Mouse (Mus musculus) bone marrow macrophage, adult 2 months (primary cell): ENCODE results near the gene AW011738. TPM values are rescaled to one million over a fixed set of nuclear protein-coding genes. Genes with fewer than 3 reads are reported as not detected.
A peak's percentile ranks its signal among the peaks of the same experiment; 100 is the strongest.

Experiments
- H3K27ac ChIP-seq: 2 replicates; pipeline ENCODE4 v1.5.1; 2012; ENCODE audit warnings: low read depth, low read length; ENCODE audit not compliant: insufficient read depth
- H3K4me1 ChIP-seq: 2 replicates; pipeline ENCODE4 v1.6.1; 2012; ENCODE audit warnings: low read length; ENCODE audit not compliant: control insufficient read depth, insufficient read depth
- H3K4me3 ChIP-seq: 2 replicates; pipeline ENCODE4 v1.5.1; 2012; ENCODE audit warnings: mild to moderate bottlenecking, low read length, moderate library complexity; ENCODE audit not compliant: insufficient read depth
- CTCF ChIP-seq: IDR thresholded peaks from 2 replicates; pipeline ENCODE4 v1.5.1; 2012; ENCODE audit warnings: low read depth, mild to moderate bottlenecking, low read length, moderate library complexity
- POLR2A ChIP-seq: IDR thresholded peaks from 2 replicates; pipeline ENCODE4 v1.6.1; 2012; ENCODE audit warnings: mild to moderate bottlenecking, low read depth, low read length, borderline replicate concordance
- polyA plus RNA-seq: library from polyadenylated mRNA; stranded (reverse); fragments of >200 nt; gene quantifications from 2 replicates; pipeline ENCODE4 v1.2.4, GENCODE M21; 2012; ENCODE audit not compliant: missing spikeins, insufficient read depth, insufficient read length

The AW011738 gene
- polyA plus RNA-seq, 1 experiment: 1.2 TPM

DNA sequence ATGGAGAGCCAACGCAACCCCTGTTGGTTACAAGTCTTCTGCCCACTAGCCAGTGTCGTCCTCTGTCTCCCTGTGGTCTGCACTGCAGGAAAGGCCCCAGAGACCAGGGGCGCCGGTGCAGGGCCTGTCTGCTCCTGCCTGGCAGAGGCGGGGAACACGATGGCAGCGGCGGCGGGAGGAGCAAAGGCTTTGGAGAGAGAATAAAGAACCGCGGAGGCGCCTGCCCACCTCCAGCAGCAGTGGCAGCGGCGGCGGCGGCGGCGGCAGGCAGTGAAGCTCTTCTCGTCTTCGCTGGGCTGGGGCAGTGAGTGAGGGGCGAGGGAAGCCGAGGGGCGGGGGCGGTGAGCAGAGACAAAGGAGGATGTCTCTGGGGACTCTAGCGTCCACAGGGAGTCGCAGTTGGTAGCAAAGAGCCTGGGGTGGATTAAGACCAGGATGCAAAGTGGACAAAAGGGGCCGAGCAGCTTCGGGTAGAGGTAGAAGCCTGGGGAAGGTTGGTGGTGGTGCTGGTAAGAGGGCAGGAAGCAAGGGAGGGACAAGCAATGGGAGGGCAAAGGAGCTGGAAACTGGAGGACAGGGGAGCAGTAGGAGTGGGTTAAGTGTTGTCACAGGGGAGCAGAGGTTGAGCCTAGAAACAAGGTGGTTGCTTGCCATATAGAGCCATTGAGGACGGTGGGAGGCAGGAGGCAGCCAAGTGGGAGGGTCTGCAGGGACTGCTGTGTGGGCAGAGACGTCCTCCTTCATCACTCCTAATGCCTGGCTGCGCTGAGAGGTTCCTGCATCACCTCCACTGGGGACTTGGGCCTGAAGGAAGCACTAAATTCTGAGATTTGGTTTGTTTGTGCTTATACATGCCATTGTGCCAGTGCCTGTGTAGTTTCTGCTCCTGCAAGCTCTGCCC, 16.9 kb upstream of the AW011738 start:
- H3K27ac ChIP-seq: no peak overlapping the region
- H3K4me1 ChIP-seq: no peaks in the 10 kb centered on the region
- TF ChIP-seq CTCF: no peak
- no peak for TF ChIP-seq POLR2A
- H3K4me3 ChIP-seq: no peak overlapping the region

DNA sequence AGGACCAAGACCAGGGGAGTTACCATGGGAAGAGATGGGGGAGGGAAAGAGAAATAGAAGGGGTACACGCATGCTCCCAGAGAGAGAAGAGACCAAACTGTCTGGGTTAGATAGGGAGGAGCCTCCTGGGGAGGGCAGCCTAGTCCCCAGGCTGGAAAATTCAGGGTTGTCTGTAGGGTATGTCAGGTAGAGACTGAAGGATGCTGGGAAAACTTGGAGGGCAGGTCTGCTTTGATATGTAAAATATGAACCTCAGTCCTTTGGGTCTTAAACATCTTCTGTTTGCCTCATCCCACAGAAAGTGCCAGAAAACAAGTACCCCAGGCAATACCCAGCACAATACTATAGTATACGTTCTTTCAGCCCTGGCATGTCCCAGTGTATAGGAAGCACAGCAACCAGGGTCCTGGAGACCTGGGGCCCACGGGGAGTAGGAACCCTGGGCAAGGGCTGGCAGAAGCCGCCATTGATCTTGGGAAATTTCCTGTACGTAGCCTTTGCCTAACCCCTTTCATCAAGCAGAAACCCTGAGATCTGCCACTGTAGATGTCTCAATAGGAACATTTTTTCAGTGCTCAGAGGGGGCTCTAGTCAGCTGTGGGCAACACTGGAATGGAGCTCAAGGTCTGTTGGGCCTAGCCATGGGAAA, 14.8 kb upstream of the AW011738 start:
- TF ChIP-seq CTCF (no peak), POLR2A (no peak)
- Histone ChIP-seq H3K4me3 (no peak overlapping the region), H3K27ac (no peak overlapping the region), H3K4me1 (no peaks in the 10 kb centered on the region)

DNA sequence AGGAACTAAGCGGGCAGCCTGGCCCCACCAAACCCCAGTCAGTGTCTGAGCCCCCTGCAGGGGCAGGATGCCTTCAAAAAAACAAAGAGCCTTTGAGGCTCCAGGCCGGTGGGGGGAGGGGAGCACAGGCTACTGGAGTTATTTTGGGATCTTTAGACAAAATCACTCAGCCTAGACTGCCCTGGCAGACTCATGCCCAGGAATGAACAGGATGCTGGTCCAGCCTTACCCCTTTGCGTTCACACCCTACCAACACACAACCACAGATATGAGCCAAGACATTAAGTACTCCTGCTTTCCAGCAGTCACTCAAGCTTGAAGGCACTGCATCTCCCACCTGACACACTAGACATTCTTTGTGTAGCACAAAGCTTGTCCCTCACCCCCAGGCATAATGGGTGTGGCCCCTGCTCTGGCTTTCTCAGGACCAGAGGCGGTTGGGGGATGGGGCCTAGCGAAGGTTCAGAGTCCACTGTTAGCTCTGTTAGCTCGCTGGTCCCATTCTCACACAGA, 14.2 kb upstream of the AW011738 start:
- no peak overlapping the region for H3K4me3 ChIP-seq
- H3K27ac ChIP-seq: no peak overlapping the region
- H3K4me1 ChIP-seq: no peaks in the 10 kb centered on the region
- TF ChIP-seq POLR2A (no peak), CTCF (no peak)

DNA sequence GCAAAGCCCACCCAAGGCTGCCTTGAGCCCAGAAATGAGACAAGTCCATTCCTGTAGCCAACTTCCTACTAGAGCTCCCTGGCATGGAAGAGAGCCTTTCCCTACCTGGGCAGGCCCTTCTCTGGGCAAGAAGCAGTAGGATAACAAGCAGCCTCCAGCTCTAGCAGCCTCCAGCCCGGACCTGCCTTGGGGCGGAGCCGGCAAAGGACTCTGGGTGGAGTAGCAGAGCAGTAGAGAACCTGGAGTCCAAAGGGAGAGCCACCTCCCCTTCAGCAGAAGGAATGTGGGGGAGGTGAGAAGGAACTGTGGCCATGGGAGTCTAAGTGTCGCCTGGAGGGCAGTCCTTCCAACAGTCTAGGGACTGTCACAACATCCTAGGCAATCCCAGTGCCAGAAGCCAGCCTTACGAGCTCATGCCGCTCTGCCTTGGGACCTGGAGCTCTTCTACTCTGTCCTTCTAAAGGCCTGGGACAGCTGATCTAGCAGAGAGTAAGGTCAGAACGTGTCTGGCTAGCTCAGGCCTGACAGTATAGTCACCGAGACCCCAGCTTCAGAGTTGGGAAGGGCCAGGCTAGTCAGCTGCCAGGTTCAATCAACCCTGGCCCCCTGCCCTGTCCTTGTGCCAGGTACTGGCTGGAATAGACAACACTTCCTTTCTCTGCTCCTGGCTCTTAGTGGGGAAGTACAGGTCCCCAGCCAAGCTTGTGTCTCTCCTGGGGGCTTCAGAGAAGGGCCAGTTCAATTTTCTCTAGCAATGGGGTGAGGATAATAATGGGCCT, 10.5 kb upstream of the AW011738 start:
- Histone ChIP-seq H3K4me1 (peaks cover 4% of the 10 kb centered on the region; the same call in 1 of the 2 replicates), H3K27ac (no peak overlapping the region), H3K4me3 (no peak overlapping the region)
- TF ChIP-seq CTCF: no peak

DNA sequence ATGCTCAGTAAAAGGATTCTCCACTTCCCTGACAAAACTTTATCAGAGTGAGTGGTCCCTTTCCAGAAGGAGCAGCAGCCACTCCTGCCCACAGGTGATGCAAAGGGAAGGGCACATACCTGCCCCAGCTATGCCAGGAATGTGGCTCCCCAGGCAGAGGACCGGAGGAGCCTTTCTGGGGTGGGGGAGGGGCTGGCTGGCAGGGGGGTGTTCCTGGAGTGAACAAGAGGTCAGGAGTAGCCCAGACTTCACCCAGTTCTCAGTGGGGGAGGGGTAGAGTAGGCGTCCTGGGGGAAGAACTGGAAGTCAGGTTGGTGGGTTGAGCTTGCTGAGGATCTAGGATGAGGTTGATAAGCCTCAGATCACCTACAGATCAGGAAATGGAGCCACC, 9.9 kb upstream of the AW011738 start:
- H3K4me1 ChIP-seq: peaks cover 4% of the 10 kb centered on the region; the same call in 1 of the 2 replicates
- no peak overlapping the region for H3K27ac ChIP-seq
- TF ChIP-seq POLR2A: no peak
- TF ChIP-seq CTCF: no peak

DNA sequence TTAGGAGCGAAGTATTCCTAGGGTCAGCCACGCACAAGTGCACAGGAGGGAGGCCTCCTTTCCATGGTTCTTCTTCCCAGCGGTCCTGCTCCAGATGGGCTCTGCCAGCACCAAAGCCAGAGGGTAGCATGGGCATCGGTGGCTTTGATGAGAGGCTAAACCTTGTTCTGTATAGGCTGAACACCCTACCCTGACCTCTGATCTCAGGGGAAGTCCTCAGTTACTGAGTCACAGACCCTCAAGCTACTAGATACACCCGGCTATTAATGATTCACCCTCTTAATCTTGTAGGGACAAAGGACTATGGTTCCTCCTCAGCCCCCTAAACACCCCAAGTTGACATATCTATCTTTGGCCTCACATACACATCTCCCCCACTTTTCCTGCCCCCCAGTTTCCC, 9.2 kb upstream of the AW011738 start:
- Histone ChIP-seq H3K27ac (no peak overlapping the region), H3K4me3 (no peak overlapping the region), H3K4me1 (peaks cover 7% of the 10 kb centered on the region)
- TF ChIP-seq CTCF (no peak), POLR2A (no peak)

More for the DNA sequence above, 9.9 kb upstream of the AW011738 start:
- H3K4me3 ChIP-seq: no peak overlapping the region

DNA sequence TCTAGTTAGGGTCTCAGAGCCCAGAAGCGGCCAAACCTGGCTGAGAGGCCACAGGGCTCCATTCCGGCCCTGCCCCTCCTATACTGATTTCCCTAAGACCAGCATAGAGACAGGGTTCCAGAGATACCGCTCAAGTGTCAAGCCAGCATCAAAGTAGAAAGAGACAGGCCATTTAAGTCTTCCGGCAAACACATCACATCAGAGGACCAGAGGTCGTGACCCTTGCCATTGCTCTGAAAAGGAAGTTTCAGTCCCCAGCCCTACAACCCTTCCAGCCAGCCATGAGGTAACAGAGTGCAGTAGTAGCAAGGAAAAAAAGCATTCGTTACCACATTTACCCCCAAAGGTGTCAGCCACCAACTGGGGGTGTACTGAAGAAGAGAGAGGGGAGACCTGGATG, 8.8 kb upstream of the AW011738 start:
- H3K4me1 ChIP-seq: peaks cover 7% of the 10 kb centered on the region

DNA sequence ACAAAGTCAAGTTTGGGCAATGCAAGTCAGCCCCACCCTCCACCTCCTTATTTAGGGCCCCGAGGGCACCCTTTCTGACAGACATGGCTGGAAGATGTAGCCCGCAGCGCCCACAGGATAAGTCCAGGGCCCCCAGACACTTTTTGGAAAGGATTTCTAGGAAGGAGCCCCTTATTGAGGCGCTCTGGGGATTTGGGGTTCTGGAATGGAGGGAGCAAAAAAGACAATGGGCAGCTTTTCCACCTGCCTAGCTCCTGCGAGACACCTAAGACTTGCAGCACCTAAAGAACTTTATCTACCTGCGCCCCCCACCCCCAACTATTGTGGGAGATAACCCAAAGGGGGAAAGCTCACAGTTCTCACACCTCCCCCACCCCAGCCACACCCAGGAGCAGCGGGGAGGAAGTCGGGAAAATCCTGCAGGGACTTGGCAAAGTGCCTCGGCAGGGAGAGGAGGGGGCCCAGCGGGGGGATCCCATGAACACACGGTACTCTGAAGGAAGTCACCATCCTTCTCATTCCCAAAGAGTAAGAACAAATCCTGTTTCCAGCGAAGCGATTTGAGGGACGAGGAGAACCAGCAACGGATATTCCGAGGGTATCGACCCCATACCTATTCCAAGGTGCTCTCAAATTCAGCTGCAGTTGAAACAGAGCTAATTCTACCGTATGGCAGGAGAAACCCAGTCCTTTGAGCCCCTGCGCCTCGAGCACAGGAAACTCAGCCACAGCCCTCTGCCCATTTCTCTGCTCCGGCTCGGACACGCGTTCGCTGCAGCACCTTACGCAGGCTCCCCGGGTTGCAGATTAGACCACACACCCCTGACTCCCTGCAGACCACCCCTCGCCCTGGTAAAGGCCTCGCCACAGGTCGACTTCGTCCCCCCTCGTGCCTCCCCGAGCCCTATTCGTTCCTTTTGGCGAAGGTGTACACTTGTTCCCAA, 6.9 kb upstream of the AW011738 start:
- Histone ChIP-seq H3K4me1 (peaks cover 11% of the 10 kb centered on the region), H3K4me3 (peak overlapping the region; percentile 88), H3K27ac (no peak overlapping the region)
- TF ChIP-seq CTCF: no peak
- no peak for TF ChIP-seq POLR2A

More for the DNA sequence above, 8.8 kb upstream of the AW011738 start:
- no peak overlapping the region for H3K27ac ChIP-seq
- no peak for TF ChIP-seq POLR2A
- no peak for TF ChIP-seq CTCF
- no peak overlapping the region for H3K4me3 ChIP-seq

DNA sequence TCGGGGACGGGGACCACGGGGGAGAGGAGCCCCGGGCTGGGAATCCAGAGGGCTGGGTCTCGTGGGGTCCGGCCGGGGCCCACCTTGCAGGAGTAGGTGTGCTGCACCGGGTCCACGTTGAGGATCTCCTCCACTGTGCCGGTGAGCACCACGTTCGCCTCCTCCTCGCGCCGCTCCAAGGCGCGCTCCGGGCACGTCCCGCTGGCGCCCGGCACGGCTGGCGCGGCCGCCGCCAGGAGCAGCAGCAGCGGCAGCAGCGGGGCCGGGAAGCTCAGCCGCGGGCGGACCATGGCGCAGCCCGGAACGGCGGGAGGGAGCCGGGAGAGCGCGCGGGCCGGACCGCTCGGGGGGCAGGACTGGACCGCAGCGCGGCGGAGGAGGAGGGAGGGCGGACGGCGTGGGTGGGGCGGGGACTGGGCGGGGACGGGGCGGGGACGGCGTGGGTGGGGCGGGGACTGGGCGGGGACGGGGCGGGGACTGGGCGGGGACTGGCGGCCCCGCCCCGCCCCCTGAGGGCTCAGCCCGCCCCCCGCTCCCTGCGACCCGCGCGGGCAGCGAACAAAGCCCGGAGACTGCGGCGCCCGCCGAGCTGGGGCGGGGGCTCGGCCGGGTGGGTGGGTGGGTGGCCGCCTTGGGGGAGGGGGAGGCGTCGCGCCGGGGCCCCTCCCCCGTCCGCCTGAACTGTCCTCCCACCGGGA, 5.8 kb upstream of the AW011738 start, which contains the start of gene Agrn:
Gene Agrn, minus strand, starts transcription at position 358 of the 698 bp plus-strand sequence.
- TF ChIP-seq POLR2A (no peak), CTCF (no peak)
- H3K27ac ChIP-seq: no peak within 1 kb of the TSS
- H3K4me1 ChIP-seq: peaks cover 11% of the 10 kb centered on the region
- H3K4me3 ChIP-seq: peak within 1 kb of the TSS; percentile 88
